Mouse (Mus musculus): Measurements from ENCODE around the gene Zfyve28.

DNA sequence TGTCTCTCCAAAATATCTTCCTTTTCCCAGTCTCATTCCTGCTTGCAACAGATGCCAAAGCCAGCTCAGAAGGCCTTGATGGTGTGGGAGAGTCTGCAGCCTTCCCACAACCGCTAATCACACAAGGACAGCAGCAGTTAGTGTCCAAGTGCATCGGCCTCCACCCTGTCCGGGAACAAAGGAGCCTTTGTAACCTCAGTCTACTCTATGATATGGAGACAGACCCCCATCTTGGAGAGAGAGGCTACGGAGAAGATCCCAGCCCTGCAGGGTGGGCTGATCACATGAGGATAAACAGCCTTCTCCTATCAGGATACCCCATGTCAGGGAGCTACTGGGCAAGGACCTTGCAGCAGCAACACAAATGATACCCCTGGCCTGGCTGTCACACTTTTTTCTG, 36.5 kb downstream of the Zfyve28 start:
- TF ChIP-seq CTCF (IDR thresholded peaks at IDR 0.05; ENCODE audit: borderline replicate concordance, extremely low read depth, insufficient read depth, insufficient read length), result no peak
- no peak for TF ChIP-seq POLR2A (IDR thresholded peaks at IDR 0.05; ENCODE audit: borderline replicate concordance, extremely low read depth, insufficient read depth, insufficient read length, poor library complexity, severe bottlenecking)
